Mouse (Mus musculus): ENCODE measurements at regions not wholly inside any gene's neighbourhood (a gene's known extent, or its start where the extent isn't known, plus 50 kb on each side); places are given as distances from the start of the nearest gene placed in this dataset.

DNA sequence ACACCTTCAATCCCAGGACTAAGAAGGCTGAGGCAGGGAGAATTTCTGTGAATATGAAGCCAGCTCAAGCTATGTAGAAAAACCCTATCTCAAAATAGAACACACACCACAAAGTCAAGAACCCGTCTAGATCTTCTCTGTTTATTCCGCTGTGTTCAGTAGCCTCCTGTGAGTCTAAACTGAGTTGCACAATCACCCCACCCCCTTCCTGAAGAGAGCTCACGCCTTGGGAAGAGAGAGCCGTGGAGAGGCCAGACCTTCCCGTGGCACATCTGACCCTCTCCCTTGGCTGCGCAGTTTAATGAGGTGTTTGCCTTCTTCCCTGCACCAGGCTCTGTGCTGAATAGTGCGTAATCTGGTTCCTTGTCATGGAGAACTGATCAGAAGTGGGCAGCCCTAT is 80.7 kb upstream of the Atp1a1 start:
- Histone ChIP-seq H3K27me3 (ENCODE audit: control insufficient read depth, insufficient read depth, low read length) (no peaks in the 10 kb centered on the region), H3K27ac (ENCODE audit: low read depth, low read length) (no peak overlapping the region), H3K9ac (ENCODE audit: low read length) (no peak overlapping the region), H3K4me2 (ENCODE audit: low read depth, low read length, severe bottlenecking) (no peak overlapping the region), H3K9me3 (ENCODE audit: control insufficient read depth, low read length) (no peaks in the 10 kb centered on the region), H3K4me1 (replicated peaks; ENCODE audit: control insufficient read depth, insufficient read depth, low read length) (no peaks in the 10 kb centered on the region), H3K4me3 (ENCODE audit: low read depth, low read length) (no peak overlapping the region), H3K36me3 (ENCODE audit: control insufficient read depth, insufficient read depth, low read length) (no peaks in the 10 kb centered on the region)
- 86% methylated on average over 7 of the region's 7 CpGs for WGBS
- ATAC-seq (replicated peaks; ENCODE audit: low FRiP score) (no peak), DNase-seq (ENCODE audit: low spot score) (no peak)

DNA sequence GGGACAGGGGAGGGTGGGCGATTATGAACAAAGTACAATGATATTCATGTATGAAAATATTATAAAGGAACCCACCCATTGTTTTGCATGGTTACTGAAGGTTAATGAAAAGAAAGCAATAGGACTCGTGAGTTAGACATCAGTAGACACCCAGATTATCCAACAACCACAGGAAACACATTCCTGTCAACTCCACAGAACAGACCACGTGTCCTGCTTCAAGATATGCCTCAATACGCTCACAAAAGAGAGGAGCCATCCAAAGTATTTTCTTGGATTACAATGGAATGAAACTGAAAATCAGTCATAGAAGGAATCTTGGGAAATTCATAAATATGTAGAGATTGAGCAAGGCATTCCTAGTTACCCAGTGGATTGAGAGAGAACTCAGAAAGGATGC is 68.5 kb upstream of the Atp1a1 start:
- H3K4me1 ChIP-seq (replicated peaks; ENCODE audit: control insufficient read depth, insufficient read depth, low read length): no peaks in the 10 kb centered on the region
- 90% methylated on average over 4 of the region's 4 CpGs for WGBS
- no peak overlapping the region for H3K4me3 ChIP-seq (ENCODE audit: low read depth, low read length)
- H3K9ac ChIP-seq (ENCODE audit: low read length): no peak overlapping the region
- H3K9me3 ChIP-seq (ENCODE audit: control insufficient read depth, low read length): no peaks in the 10 kb centered on the region
- no peaks in the 10 kb centered on the region for H3K27me3 ChIP-seq (ENCODE audit: control insufficient read depth, insufficient read depth, low read length)
- no peaks in the 10 kb centered on the region for H3K36me3 ChIP-seq (ENCODE audit: control insufficient read depth, insufficient read depth, low read length)
- H3K27ac ChIP-seq (ENCODE audit: low read depth, low read length): no peak overlapping the region
- H3K4me2 ChIP-seq (ENCODE audit: low read depth, low read length, severe bottlenecking): no peak overlapping the region
- ATAC-seq (replicated peaks; ENCODE audit: low FRiP score): no peak
- no peak for DNase-seq (ENCODE audit: low spot score)

DNA sequence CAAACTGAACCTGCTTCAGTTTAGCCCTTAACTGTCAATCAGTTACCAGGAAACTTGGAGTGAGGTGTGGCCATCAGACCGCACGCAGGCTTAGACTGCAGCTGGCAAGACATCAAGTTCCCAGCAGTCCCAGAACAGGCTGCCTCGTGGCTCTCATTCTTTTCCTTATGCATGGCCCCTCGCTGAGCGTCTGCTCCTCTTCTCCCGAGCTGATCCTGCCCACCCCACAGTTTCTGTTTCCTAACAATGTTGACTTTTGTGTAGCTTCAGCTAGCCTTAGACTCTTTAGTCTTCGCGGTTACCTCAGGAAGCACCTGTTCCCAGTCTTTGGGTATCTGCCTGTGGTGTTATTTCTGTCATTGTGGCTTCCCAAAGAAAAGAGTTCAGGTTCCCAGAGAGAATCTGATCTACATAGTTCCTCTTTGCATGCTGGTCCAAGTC is 66.1 kb upstream of the Atp1a1 start:
- H3K27me3 ChIP-seq (ENCODE audit: control insufficient read depth, insufficient read depth, low read length): no peaks in the 10 kb centered on the region
- no peaks in the 10 kb centered on the region for H3K36me3 ChIP-seq (ENCODE audit: control insufficient read depth, insufficient read depth, low read length)
- H3K4me1 ChIP-seq (replicated peaks; ENCODE audit: control insufficient read depth, insufficient read depth, low read length): peaks cover 7% of the 10 kb centered on the region
- H3K9ac ChIP-seq (ENCODE audit: low read length): no peak overlapping the region
- no peak overlapping the region for H3K4me3 ChIP-seq (ENCODE audit: low read depth, low read length)
- ATAC-seq (replicated peaks; ENCODE audit: low FRiP score) (no peak), DNase-seq (ENCODE audit: low spot score) (no peak)
- 55% methylated on average over 8 of the region's 8 CpGs for WGBS
- no peaks in the 10 kb centered on the region for H3K9me3 ChIP-seq (ENCODE audit: control insufficient read depth, low read length)
- H3K4me2 ChIP-seq (ENCODE audit: low read depth, low read length, severe bottlenecking): no peak overlapping the region
- H3K27ac ChIP-seq (ENCODE audit: low read depth, low read length): no peak overlapping the region

DNA sequence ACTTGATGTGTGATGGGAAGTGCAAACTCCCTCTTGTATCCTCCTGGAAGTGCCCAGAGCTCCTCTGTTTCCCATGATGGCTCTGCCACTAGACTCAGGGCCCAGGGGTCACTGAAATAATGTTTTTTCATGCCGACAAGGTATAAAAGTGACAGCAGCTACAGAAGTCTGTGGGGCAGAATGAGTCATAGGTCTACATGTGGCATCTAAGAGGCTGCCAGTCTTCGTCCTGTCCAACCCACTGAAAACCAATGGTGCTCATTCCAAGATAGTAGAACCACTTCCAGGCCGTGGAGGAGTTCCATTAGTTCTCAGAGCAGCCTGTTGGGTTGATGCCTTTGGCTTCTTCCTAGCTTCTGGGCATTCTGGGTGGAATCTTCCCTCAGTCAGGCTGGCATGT is 65.3 kb upstream of the Atp1a1 start:
- DNase-seq (ENCODE audit: low spot score) (no peak), ATAC-seq (replicated peaks; ENCODE audit: low FRiP score) (no peak)
- H3K36me3 ChIP-seq (ENCODE audit: control insufficient read depth, insufficient read depth, low read length): no peaks in the 10 kb centered on the region
- no peak overlapping the region for H3K4me2 ChIP-seq (ENCODE audit: low read depth, low read length, severe bottlenecking)
- 86% methylated on average over 3 of the region's 3 CpGs for WGBS
- peaks cover 7% of the 10 kb centered on the region for H3K4me1 ChIP-seq (replicated peaks; ENCODE audit: control insufficient read depth, insufficient read depth, low read length)
- no peak overlapping the region for H3K4me3 ChIP-seq (ENCODE audit: low read depth, low read length)
- no peaks in the 10 kb centered on the region for H3K27me3 ChIP-seq (ENCODE audit: control insufficient read depth, insufficient read depth, low read length)
- H3K9me3 ChIP-seq (ENCODE audit: control insufficient read depth, low read length): no peaks in the 10 kb centered on the region
- no peak overlapping the region for H3K27ac ChIP-seq (ENCODE audit: low read depth, low read length)
- H3K9ac ChIP-seq (ENCODE audit: low read length): no peak overlapping the region

DNA sequence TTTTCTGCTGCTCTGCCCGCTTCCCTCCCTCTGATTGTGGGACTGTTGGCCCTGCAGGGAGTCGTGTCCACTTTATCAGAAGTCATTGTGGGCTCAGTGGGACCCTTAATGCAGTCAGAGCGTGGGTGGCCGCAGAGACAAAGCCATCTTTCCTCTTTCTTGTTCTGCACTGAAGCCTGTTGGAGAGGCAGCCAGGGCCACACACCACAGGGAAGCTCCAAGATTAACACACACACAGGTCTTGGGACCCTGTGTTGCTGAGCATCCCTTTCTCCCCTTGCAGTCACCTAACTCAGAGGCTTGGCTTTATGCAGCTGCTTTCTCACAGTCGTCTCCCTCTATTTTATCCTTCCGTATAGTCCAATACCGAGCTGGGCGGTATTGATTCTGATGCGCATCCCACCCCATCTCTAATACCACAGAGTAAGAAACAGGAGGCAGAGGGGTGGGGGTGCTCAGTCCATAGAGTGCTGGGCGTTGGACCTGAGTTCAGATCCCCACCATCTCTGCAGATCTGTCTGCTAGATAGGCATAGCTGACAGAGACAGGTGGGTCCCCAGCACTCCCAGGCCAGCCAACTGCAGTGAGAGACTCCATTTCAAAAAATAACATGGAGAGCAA is 63.4 kb upstream of the Atp1a1 start:
- no peak overlapping the region for H3K27ac ChIP-seq (ENCODE audit: low read depth, low read length)
- H3K4me2 ChIP-seq (ENCODE audit: low read depth, low read length, severe bottlenecking): no peak overlapping the region
- H3K36me3 ChIP-seq (ENCODE audit: control insufficient read depth, insufficient read depth, low read length): no peaks in the 10 kb centered on the region
- H3K9ac ChIP-seq (ENCODE audit: low read length): no peak overlapping the region
- 46% methylated on average over 10 of the region's 10 CpGs for WGBS
- H3K9me3 ChIP-seq (ENCODE audit: control insufficient read depth, low read length): no peaks in the 10 kb centered on the region
- ATAC-seq (replicated peaks; ENCODE audit: low FRiP score) (no peak), DNase-seq (ENCODE audit: low spot score) (no peak)
- H3K4me1 ChIP-seq (replicated peaks; ENCODE audit: control insufficient read depth, insufficient read depth, low read length): peaks cover 7% of the 10 kb centered on the region
- no peak overlapping the region for H3K4me3 ChIP-seq (ENCODE audit: low read depth, low read length)
- no peaks in the 10 kb centered on the region for H3K27me3 ChIP-seq (ENCODE audit: control insufficient read depth, insufficient read depth, low read length)

DNA sequence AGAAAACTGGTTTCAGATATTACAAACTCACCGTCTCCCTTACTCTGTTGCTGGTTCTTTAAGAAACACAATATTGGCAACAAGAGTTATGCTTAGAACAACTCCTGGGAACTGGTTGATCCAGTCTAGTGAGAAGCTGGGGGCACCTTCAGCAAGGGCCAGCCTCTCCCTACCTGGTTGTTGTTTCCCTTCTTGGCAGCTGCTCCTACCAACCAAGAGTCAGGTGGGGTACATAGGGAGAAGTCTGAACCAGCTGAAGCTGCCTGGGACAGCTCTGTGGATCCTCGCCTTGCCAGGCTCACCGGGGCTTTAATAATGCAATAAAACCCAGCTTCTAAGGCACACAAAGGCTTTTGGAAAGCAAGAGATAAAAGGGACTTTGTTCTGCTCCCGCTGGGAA is 62.7 kb upstream of the Atp1a1 start:
- no peak overlapping the region for H3K9ac ChIP-seq (ENCODE audit: low read length)
- H3K4me1 ChIP-seq (replicated peaks; ENCODE audit: control insufficient read depth, insufficient read depth, low read length): peaks cover 7% of the 10 kb centered on the region
- no peak overlapping the region for H3K4me3 ChIP-seq (ENCODE audit: low read depth, low read length)
- H3K9me3 ChIP-seq (ENCODE audit: control insufficient read depth, low read length): no peaks in the 10 kb centered on the region
- 27% methylated on average over 4 of the region's 4 CpGs for whole genome bisulfite sequencing
- no peaks in the 10 kb centered on the region for H3K36me3 ChIP-seq (ENCODE audit: control insufficient read depth, insufficient read depth, low read length)
- no peaks in the 10 kb centered on the region for H3K27me3 ChIP-seq (ENCODE audit: control insufficient read depth, insufficient read depth, low read length)
- no peak for DNase-seq (ENCODE audit: low spot score)
- no peak overlapping the region for H3K4me2 ChIP-seq (ENCODE audit: low read depth, low read length, severe bottlenecking)
- no peak for ATAC-seq (replicated peaks; ENCODE audit: low FRiP score)
- no peak overlapping the region for H3K27ac ChIP-seq (ENCODE audit: low read depth, low read length)

DNA sequence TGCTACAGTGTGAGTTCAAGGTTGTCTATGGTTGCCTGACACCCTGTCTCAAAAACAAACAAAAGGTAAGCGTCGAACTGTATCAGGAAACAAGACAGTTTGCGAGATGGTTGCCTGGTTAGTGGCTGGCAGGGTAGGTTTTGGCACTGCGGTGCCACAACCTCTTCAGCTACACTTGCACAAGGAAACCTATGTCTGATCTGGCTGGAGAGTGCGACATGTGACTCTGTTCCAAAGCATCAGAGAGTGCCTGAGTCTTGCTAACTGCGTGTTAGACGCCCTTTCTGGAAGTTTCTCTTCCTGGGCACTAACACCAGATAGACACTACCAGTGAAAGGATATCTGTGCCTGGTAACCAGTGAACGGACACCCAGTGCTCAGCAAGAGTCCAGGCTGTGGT is 62.1 kb upstream of the Atp1a1 start:
- 91% methylated on average over 8 of the region's 8 CpGs for WGBS
- ATAC-seq (replicated peaks; ENCODE audit: low FRiP score): no peak
- H3K4me1 ChIP-seq (replicated peaks; ENCODE audit: control insufficient read depth, insufficient read depth, low read length): peaks cover 7% of the 10 kb centered on the region

DNA sequence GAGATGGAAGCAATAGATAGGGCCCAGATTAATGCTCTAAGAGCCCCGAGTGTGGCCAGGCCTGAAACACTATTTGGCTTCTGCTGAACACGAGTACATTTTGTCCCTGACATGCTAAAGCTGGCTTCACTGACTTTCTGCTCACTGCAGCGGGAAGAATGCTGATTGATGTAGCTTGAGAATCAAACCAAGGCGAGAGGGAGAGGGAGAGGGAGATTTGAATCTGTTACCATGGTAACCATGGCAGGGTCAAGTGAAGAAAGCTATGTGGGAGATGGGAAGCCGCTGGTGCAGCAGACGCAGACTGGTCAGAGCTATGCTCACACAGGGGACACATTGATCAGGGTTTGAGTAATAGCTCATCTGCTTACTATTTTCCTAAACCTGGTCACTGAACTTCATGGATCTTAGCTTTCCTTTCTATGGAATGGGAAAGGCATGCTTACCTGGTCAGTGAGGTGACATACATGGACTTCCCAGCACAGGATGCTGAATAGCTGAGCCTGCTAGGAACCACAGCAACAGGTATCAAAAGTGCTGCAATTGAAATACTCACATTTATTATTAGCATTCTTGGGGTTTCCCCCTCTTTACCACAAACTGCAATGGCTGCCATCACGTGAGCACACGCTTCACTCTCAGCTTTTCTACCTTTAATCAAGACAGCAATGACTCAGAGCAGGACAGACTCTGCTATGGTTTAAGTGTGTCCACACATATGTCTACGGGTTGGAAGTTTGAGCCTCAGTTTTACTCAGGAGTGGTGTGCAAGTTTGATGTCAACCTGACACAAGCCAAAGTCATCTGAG is 56.9 kb upstream of the Atp1a1 start:
- 0 out of 2 replicates have a peak overlapping the region, but pooled peaks have one; percentile 6 for H3K27ac ChIP-seq (ENCODE audit: low read depth, low read length)
- ATAC-seq (replicated peaks; ENCODE audit: low FRiP score) (peak; percentile 85), DNase-seq (ENCODE audit: low spot score) (peak; percentile 56)
- no peak overlapping the region for H3K4me3 ChIP-seq (ENCODE audit: low read depth, low read length)
- no peak overlapping the region; the same call in 1 of the 2 replicates for H3K4me2 ChIP-seq (ENCODE audit: low read depth, low read length, severe bottlenecking)
- peaks cover 10% of the 10 kb centered on the region; the same call in 1 of the 2 replicates for H3K4me1 ChIP-seq (replicated peaks; ENCODE audit: control insufficient read depth, insufficient read depth, low read length)
- WGBS: 40% methylated on average over 9 of the region's 9 CpGs
- H3K27me3 ChIP-seq (ENCODE audit: control insufficient read depth, insufficient read depth, low read length): no peaks in the 10 kb centered on the region
- no peak overlapping the region for H3K9ac ChIP-seq (ENCODE audit: low read length)
- no peaks in the 10 kb centered on the region for H3K36me3 ChIP-seq (ENCODE audit: control insufficient read depth, insufficient read depth, low read length)
- H3K9me3 ChIP-seq (ENCODE audit: control insufficient read depth, low read length): no peaks in the 10 kb centered on the region

More for the DNA sequence above, 62.1 kb upstream of the Atp1a1 start:
- no peaks in the 10 kb centered on the region for H3K36me3 ChIP-seq (ENCODE audit: control insufficient read depth, insufficient read depth, low read length)
- no peak for DNase-seq (ENCODE audit: low spot score)
- H3K4me2 ChIP-seq (ENCODE audit: low read depth, low read length, severe bottlenecking): no peak overlapping the region
- H3K9me3 ChIP-seq (ENCODE audit: control insufficient read depth, low read length): no peaks in the 10 kb centered on the region
- no peaks in the 10 kb centered on the region for H3K27me3 ChIP-seq (ENCODE audit: control insufficient read depth, insufficient read depth, low read length)
- H3K9ac ChIP-seq (ENCODE audit: low read length): no peak overlapping the region
- H3K27ac ChIP-seq (ENCODE audit: low read depth, low read length): no peak overlapping the region
- no peak overlapping the region for H3K4me3 ChIP-seq (ENCODE audit: low read depth, low read length)
